Mouse (Mus musculus) cerebellum, postnatal 36 days (tissue): Measurements from ENCODE around the gene Arhgef3.

Experiments used
- DNase-seq, 2 experiments: peaks; one replicate each; pipeline ENCODE4 v3.0.0; 2021 to 2022; ENCODE audit warnings: mixed read lengths in 2 of 2

Arhgef3 gene

DNA sequence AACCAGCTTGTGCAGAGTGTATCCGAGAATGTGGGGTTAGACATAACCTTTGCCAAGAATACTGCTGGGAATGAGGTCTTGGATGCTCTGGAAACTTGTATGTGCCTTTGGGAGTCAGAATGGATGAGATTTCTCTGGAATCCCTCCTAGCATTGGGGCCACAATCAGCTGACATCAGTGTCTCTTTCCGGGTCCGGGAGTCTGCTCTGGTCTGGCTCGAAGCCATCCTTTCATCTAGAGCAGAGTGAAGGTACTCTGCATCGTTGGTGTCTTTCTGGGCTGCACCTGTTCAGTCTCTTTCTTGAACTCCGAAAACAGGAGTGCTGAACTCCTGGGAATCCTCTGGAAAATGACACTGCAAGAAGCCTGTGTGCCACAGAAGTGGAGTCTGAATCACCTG lies 1.3 kb downstream of the Arhgef3 start:
- DNase-seq, result no peak

DNA sequence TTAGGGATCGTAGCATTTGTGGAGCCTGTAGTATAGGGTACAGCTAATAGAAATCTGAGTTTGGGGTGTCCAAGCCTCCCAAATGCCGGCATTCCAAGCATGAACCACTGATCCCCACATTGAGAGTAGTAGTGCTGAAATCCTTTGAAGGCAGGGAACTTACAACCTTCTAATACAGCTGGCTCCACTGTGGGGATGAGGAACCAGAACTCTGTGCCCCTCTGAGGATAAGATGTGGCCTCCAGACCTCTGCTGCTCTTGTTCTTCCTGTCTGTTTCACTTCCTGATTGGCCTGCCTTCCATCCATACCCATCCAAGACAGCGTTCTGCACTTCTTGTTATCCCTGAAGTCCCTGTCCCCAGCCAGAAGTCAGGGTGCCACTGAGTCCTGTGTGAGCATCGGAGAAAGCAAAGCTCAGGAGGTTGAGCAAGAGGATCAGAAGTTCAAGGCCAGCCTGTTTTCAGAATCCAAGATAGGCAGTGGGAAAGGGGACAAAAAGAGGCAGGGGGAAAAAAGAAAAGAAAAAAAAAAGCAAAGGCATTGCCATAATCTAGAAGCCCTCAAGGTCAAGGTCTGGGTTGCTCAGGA lies 2.0 kb downstream of the Arhgef3 start:
- DNase-seq, result no peak

DNA sequence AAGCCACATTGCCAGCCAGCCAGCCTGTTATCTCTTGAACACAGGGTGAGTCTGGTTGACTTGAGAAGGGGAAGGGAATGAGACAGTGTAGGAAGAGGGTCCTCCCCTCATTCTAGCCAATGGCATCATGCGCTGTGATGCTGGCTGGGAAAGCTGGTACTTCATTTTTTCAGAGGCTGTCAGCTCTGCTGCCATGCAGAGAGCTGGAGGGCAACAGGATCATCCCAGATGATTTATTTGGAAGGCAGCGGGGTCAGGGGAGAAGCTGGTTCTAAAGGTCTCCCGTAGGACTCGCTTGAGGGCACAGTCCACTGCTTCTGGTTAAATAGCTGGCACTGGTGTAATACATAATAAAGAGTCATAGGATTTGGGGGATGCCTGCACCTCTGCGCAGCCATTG lies 3.8 kb downstream of the Arhgef3 start:
- no peak for DNase-seq

DNA sequence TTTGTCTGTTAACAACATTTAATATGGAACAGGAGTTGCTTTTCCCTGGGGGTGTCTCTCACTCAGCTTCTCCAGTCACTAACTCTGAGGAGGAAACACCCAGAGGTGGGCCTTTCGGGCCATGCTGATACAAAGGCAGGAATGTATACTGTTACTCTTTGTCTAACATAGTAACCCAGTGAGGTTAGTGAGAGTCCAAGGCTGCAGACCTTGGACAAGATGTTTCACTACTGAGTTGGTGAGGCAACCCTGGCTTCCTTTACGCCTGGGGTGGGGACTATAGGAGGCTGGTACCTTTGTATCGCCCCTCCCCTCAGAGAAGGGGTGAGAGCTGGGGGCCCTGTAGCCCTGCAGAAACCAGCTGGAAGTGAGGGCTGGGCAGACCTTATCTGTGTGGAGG lies 7.9 kb downstream of the Arhgef3 start:
- no peak for DNase-seq

DNA sequence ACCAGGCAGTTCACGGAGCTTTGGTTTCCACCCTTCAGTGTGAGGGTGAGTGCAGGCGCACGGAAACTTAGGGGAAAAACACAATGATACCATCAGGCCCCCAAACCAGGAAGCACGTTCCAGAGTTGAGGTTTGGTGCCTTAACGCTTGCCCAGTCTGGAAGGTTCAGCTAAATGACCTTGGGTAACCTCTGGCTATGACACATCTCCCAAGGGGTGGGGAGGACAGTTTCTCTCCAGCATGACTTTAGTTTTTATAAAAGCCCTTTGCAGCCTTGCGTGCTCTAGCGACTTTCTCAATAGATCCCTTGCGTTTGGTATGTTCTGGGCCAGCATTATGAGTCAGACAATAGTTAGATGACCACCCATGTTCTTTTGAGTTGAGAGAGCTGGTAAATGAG lies 8.8 kb downstream of the Arhgef3 start:
- no peak for DNase-seq

DNA sequence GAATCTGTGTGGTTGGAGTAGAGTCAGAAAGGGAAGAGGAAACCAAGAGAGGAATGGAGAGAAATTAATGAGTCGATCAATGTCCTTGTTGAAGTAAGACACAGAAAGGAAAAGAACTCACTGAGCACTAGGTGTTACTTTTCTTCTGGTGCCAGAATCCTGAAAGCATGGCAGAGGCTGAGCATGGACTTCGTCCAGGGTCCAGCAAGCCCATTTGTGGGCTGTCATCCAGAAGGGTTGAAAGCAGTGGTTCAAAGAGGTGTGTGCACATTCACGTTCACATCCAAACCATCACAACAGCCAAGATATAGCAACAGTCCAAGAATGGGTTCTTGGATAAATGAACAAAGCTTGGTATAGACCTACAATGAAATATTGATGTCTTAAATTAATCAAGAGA lies 15.3 kb downstream of the Arhgef3 start:
- DNase-seq, result no peak

DNA sequence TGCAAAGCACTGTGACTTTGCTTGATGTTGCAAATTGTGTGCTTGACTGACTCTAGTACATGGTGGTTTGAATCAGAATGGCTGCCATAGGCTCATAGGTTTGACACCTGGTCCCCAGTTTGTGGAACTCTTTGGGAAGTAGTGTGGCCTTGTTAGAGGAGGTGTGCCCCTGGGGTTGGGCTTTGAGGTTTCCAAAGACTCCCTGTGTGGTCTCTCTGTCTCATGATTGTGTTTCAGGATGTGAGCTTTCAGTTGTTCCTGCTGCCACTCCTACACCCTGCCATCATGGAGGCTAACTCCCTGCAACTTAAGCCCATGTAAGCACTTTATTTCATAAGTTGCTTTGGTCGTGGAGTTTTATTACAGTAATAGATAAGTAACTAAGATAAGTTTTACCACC lies 16.0 kb downstream of the Arhgef3 start:
- no peak for DNase-seq

DNA sequence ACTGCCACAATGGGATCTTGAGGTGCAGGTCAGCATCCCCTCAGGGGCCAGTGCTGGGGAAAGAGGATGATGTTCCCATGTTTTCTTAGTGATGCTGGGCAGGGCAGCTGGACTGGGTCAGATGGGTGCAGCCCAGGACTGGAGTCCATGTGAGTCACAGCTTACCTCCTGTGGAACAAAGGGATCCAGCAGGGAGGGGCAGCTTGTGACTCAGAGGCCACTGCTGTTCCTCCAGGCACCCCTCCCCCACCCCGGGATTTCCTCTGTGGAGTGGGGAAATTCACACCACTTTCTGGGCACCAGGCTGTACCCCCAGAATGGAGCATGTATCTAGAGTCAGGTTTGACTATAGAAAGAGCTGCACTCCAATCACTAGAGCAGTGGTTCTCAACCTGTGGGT lies 16.8 kb downstream of the Arhgef3 start:
- DNase-seq, result no peak

DNA sequence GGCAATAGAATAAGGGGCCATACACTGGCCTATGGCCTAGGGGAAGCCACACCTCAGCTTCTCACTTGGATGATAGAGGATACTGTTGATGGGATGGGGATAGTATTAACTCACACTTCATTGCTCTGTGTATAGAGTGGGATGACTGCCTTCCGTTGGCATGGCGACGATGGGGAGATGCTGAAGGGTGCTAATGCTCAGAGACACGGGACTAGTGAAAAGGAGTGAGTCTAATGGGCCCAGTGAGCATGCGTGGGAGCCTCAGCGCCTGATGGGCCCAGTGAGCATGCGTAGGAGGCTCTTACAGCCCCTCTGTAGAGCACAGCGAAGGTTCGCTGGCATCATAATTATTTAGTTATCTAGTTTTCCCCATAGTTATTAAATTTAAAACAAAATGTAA lies 24.2 kb downstream of the Arhgef3 start:
- no peak for DNase-seq

DNA sequence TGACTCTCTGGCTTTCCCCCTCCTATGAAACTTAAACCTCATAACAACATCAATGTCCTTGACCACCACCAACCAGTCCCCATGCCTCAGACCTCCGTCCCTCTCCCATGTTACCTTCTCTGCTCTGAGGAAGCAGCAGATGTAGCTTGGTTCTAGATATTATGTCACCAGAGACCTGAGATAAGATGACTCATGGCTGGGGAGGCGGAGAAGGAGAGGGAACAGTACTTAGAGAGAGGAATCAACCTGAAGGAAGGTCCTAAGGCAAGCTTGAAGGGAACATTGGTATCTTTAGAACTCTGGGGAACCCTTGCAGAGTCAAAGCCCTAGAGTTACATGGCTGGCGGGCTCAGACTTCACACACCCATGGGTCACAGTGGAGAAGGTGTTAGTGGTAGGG lies 25.3 kb downstream of the Arhgef3 start:
- no peak for DNase-seq

DNA sequence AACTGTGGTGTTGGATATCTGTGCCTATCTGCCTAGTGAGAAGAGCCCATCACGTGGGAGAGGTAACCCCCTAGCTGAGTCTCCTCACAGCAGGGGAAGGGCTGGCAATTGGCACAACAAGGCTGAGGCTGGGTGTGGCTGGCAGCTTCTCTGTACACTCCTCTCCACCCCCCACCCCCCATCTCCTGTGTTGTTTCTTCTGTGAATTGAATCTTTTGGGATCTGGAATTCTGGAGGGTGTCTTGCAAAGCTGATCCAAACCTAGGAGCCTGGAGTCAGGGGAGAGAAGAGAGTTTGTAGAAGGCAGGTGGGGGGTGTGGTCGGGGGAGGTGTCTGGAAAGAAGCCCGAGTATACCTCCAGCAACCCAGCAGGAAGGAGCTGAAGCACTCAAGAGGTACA lies 26.8 kb downstream of the Arhgef3 start:
- DNase-seq, result no peak

DNA sequence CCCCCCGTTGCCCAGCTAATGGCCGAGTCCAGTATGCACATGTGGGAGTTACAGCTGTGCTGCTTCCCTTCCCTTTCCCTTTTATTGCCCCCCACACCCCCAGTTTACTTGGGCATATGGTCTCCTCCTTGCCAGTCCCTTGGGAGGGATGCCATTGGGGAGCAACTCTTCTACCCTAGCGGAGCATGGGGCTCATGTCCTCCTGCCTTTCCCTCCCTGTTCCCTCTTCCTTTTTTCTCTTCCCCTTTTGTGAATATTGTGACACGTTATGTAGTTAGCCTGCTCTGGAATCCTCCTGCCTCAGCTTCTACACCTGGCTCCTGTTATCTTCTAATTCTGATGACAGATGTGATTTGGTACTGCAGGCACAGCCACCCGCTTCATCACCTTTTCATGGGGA lies 28.0 kb downstream of the Arhgef3 start:
- DNase-seq, result no peak

DNA sequence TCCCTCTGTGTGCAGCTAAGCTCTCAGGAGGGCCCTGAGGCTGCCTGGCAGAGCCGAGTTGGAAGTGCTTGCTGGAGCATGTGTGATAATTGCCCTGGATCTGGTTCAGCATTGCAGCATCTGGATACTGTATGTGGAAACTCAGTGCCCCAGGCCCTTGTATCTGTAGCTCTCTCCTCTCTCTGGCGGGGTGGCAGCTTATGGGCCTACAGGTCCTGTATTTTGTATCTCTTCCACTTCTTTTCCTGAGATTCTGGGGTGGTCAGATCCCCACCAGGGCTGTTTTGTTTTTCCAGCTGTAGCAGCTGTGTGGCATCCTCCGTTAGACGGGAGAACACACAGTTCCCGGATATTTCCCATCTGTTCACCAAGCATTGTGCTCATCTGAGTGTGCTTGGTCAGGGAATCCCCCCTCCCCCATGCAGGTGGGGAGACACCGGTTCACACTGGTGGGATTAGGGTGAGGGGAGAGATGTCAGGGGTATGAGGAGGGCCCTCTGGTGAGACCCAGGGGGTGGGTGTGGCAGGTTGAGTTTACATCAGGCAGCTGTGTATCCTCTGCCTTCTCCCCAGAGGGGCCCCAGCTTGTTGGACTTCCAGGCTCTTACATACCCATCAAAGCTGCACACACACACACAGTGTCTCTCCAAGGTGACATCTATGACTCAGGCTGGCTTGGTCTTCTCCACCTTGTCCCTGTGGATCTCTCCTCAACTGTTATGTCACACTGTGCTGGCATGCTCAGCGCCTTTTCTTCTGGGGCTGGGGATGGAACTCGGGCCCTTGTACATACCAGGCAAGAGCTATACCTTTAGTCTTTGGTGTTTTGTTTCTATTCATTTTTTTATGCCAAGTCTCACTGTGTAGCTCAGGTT lies 30.7 kb downstream of the Arhgef3 start:
- DNase-seq, result no peak

DNA sequence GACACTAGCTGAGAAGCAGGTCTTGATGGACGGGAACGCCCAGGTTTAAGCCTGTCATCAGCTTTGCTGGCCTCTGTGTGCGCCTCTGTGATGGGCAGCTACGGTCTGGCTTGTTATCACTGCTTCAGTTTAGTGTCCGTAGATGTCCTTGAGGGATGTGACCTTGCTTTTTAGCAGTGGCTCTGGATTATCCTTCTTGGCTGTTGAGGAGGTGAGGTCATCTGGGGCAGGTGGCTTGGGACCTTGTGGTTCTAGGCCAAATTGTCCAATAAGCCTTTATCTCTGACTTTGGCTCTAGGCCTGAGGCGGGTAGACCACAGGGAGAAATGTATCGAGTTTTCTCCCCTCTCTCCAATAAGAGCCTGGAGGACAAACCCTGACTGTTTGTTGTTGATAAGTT lies 33.0 kb downstream of the Arhgef3 start:
- DNase-seq, result no peak

DNA sequence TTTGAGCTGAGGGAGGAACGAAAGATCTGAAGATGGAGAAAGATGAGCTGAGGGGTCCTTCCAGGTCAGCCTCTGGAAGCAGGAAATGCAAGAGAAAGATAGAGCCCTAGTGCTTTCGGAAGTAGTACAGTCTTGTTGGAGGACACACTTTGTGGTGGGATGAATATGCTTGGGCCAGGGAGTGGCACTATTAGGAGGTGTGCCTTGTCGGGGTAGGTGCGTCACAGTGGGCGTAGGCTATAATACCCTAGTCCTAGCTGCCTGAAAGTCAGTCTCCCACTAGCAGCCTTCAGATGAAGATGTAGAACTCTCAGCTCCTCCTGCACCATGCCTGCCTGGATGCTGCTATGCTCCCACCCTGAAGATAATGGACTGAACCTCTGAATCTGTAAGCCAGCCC lies 34.7 kb downstream of the Arhgef3 start:
- DNase-seq, result no peak

DNA sequence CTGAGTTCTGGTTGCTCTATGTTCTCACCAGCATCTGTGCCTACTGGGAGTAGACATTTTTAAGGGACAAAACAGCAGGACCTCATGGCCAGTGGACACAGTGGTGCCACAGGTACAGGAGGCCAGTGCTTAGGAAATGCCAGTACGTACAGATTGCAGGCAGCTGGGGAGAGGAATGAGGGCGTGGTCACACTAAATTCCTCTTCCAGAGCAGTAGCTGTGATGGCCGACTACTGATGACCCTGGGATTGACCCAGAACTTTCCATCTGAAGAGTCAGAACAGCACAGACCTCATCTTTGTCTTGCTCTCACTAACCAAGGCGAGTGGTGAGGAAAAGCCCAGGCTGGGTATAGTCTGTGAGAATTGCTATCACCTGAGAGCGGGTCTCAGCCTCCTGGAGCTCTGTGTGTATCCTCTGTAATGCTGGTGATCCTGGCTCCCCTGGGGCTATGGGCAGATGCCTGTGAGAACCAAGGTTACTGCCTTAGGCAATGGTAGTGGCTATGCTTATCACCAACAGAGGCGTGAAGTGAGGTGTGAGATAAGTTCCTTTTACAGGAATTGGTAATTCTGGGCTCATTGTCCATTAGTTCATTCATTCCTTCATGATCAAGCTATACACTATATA lies 35.4 kb downstream of the Arhgef3 start:
- no peak for DNase-seq

DNA sequence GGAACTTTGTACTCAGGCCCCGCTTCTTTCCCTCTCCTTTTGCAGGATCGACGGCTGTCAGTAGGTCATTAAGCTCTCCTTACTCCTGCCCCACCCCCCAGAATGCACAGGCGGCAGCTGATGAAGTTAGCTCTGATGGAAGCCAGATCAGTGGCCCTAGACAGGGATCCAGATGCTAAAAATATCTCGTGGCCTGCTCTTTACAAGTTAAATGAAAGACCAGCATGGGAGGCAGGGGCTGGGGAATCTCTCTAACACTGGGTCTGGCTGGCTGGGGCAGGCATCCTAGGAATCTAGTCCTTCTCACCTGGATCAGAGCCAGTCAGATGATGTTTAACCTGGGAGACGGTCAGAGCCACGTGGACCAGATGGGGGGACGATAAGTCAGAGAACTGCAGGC lies 36.7 kb downstream of the Arhgef3 start:
- DNase-seq, result no peak

DNA sequence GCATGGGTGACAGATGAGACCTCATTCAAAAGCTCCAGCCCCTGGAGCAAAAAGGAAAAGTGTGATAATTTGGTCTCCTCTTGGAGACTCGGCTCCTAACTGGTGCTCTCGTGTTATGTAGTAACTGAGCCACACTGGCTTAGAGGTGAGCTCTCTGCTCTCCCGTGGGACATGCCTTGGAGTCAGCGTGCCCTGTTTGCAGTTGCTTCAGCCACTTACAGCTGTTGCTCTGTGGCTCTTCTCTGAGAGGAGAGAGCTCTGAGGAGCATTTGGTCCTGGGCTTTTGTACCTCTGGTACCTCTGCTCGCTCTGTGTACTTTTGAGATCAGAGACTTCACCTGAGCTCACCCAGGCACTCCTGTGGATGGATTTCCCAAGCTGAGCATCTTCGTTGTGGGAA lies 40.4 kb downstream of the Arhgef3 start:
- DNase-seq, result no peak

DNA sequence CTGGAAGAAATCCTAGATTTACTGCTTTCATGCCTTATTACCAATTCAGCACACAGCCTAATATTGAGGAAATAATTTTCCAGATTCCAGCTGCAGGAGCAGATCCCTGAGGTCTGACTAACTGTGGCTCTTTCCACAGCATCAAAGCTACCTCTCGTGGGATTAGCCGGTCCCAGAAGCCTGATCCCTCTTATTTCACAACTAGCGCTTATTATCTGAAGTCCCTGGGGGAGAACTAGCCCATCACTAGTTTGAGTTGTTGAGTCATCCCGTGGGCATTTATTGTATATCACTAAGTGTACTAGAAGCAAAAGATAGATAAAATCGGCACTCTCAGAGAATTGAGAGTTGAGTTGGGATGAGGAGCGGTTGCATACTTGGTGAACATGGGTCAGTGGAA lies 41.3 kb downstream of the Arhgef3 start:
- DNase-seq, result no peak

DNA sequence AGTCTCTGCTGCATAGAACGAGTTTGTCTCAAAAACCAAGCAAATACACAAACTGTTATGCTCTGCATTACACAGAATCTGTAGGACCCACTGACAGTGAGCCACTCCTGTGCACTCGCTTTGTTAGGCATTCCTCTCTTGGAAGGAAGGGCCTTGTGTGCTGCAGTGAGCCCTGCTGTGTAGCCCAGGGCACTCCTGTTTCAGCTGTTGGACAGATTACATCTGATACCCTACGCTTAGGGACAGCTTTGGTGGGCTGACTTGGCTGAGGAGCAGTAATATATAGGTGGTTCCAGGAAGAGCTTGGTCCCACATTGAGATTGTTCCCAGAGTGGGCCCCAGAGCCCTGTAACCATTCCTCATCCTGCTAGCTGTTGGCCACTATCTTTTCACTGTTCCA lies 43.4 kb downstream of the Arhgef3 start:
- DNase-seq, result no peak

DNA sequence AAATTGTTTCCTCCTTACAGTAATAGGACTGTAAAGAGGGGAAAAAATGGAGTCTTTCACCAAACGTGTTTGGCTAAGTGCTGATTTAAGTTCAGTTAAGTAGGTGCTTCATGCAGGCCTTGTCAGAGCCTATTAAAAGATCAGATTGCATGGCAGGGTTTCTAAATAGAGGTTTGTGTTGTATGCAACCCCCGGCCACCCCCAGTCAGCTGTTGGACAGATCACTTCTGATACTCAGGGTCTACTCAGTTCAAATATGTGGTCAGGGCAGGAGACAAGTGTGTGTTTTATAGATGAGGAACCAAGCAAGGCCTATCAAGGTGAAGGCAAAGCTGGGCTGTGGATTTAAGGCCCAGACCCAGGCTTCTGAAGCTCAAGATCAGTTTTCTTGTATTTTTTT lies 44.1 kb downstream of the Arhgef3 start:
- DNase-seq, result no peak

DNA sequence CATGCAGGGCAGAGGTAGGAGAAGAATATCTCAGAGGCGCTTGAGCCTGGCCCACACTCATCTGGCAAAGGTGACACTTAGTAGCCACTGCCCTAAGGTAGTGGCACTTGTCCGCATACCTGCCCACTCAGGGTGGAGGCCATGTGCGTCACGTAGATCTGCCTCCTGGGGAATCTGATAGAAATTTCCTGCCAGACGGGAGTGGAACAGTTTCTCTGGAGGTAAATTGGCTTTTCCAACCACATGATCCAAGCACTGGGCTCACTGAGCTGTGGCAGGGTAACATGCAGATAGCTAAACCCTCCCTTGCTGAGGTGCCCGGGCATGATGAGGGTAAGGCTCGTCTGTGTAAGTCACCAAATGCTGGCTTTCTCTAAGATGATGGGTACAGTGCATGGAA lies 46.1 kb downstream of the Arhgef3 start:
- no peak for DNase-seq

DNA sequence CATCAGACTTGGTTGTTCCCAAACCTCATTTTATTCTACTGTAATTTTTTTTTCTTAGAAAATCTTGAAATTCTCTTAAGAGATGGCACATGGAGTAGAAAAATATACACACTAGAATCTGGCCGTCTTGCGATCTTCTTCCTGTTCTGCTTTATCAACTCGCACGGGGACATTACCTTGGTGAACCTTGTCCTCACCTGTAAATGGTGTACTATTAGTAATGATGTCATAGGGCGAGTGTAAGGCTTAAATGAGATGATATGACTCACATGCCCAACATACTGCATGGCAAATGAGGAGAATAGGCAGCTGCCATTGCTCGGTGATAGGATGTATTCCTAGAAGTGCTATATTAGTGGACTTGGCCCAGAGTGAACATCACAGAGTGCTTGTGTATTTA lies 49.9 kb downstream of the Arhgef3 start:
- no peak for DNase-seq

DNA sequence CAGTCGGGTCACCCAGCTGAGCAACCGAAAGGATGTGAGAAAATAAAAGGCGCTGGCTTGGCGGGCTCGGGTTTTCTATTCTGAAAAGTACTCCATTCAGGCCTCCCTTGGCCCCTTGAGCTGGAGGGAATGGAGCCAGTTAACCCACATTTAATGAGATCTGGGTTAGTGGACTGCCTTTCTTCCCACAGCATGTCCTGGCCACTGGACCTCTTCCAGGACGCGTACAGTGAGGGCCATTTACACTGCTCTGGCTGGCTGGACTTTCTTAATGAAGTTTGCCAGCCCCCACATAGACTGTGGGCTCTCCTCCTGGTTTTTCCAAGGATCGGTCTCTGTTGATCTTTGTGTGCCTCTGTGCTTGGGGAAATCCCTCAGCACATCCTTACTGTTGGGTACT lies 52.1 kb downstream of the Arhgef3 start:
- no peak for DNase-seq
